Mouse (Mus musculus) retina, embryonic 14.5 days (tissue): Measurements from ENCODE around the gene Dab1.

Experiments
- DNase-seq: peaks from one replicate; pipeline ENCODE4 v3.0.0-alpha.2; 2015; ENCODE audit warnings: low spot score

Gene Dab1

DNA sequence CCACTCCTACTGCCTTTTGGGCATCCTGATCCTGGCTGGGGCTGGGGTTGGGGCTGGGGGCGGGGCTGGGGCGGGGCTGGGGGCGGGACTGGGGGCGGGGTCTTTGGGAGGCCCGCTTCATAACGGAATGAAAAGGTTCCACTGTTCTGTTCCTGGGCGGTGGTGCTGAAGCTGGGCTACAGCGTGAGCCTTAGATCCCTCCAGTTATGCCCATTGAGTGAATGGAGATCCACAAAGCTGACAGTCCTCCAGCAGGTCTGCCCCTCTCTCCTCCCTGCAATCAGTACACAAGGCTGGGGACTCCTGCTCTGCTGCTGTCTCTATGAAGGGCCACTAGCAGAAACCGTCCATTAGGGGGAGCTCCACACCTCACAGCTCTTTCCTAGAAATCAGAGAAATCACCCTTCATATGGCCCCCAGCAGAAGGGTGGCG lies 895.4 kb downstream of the Dab1 start:
- DNase-seq, result peak; percentile 86

DNA sequence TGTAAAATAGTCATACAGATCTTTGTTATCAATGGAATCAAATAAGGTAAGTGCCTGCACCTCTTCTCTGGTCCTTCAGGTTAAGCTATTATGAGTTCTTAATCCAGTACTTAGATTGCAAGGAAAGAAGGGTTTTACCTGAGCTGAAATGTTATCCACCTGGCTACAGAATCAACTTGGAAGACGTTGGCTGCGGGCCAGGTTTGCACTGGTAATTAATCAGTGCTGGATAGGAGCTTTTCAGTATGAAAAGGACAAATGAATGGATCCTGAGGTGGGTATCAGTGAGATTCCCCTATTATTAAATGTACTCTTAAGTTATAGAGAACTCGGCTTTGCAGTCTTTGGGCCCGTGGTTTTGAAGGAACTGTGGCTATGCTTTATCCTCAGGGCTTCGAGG lies 896.5 kb downstream of the Dab1 start:
- no peak for DNase-seq

DNA sequence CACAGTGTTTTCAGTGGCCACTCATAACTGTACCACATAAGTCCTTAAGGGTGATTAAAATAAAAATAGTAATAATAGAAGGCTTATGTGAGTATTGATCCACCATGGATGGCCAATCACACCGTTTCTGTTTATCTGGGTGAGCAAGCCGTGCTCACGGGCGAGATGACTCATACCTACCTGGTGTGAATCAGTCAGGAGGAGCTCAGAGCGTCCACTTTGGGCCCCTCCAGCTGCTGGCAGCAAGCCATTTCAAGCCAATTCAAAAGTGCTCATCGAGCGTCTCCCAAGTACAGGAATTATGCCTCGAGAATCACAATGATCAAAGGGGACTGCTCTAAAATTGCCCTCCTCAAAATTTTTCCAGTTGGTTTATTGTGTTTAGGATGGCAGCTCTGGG lies 903.2 kb downstream of the Dab1 start:
- DNase-seq, result no peak

DNA sequence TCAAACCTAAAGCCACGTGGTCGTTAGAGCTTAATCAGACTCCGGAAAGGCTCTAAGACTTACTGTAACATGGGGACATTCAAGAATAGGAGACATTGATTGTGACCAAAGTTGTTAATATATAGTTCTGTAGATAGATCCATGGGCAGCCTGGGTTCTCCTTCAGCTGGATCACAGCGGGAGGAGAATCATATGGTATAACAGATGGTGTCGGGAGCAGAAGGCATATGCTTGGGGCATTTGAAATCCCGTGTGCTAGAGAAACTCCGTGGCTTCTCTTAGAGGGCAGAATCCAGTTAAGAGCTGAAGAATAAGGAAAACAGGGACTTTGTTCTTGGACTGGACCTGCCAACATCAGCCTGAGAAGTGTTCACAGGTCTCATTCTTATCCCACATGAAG lies 904.6 kb downstream of the Dab1 start:
- no peak for DNase-seq

DNA sequence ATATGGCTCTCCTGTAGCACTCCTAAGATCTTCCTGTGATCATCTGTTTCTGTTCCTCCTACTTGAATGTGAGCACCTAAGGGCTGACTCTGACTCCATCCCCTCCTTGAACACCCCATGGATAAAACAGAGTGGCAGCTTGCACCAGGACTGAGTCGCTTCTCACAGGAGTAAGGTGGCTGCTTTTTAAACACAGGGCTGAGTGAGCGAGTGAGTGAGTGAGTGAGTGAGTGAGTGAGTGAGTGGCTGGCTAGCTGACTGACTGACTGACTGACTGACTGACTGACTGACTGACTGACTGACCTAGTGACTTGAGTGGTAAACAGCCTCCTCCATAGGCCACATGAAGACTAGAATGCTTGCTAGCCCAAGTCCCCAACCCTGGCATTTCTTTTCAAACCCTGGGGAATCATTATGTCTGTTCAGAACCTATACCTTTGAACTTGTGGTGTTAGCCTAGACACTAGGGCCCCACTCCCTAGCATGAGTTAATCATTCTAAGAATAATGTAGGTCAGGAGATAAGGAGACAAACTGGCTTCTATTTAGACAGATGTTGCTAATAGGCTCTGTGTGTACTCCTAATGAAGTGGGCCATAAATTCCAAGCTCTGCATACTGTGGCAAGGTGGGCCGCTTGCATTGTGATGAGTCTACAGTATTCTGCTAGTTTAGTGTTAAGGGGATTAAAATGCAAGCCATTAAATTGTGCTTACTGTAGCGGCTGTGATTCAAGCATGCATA lies 910.9 kb downstream of the Dab1 start:
- DNase-seq, result no peak

DNA sequence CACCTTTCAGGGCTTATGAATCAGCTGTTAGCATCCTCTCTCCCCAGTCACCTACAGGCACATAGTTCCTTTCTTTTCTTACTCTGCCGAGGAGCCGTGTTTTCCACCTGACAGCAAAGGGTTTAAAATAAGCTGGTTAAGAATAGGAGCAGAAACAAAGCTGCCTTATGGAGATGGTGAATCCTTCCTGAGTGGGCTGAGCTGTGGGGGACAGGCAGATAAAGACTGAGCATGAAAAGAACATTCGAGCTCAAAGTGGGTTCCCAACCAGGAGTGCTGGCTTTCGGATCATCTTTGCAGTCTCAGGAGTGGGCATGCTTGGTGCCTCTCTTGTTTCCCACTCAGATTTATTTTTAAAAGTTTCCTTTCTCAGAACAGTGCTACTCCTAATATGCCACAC lies 913.7 kb downstream of the Dab1 start:
- DNase-seq, result no peak

DNA sequence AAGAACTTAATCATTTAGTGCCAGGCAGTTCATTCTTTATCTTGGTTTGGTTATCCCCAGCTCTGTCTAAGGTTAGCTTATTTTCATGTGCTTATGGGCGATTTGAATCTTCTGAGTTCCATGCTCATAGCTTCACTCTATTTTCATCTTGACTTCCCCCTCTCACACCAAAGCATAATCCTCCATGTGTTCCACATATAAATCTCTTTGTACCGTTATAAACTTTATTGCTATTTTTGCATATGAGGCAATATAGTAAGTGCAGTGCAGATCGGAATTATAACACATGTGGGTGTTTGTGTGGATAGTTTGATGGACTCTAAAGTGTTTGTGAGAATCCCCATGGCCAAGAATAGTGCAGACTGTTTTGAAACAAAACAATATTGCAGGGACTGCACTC lies 919.3 kb downstream of the Dab1 start:
- DNase-seq, result no peak

DNA sequence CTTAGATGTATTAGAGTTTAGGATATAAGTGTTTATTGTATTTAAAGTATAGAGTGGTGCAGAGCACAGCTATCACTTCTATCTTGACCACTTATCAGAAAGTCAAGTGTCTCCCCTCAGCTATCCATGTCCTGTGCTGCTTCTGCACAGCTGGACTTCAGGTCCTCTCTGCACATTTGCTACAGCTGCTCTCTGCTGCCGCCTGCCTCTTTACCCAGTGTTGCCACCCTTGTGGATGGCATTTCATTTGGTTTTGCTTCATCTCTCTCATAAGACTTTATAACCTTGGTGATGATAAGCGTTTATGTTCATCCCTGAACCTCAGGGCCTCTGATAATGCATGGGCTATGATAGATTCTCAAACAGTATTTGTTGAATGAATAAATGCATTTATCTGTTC lies 919.9 kb downstream of the Dab1 start:
- DNase-seq, result no peak

DNA sequence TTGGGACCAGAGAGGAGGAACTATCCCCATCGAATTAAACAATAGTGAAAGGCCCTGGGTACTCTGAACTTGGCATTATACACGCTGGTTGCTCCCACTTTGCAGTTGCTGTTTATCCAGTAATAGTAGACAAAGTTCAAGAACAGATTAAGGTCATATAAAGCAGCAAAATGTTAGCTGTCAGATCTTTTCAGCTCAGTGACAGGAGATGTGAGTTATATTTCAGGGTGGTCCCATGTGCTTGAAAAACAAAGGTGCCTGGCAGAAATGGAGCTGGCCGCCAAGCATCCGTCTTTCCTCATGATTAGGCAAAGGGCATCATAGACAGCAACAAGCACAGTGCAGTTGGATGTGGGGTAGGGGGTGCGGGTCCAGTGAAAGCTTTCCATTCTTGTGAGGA lies 927.9 kb downstream of the Dab1 start:
- DNase-seq, result peak; percentile 77

DNA sequence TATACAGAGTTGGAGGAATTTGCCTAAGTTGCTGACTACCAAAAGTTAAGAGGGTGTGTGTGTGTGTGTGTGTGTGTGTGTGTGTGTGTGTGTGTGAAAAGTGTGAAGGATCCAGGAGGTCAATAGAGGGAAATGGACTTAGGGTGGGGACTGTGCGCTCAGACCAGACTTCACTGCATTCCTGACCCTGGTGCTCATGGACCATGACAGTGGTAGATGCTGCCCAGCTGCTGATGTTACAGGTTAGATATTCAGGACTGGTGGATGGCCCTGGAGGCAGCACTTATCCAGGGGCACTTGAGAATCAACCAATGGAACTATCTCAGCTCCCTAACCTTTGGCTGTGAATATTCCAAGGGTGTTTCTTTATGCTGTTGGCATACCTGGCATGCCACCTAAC lies 929.1 kb downstream of the Dab1 start:
- no peak for DNase-seq

DNA sequence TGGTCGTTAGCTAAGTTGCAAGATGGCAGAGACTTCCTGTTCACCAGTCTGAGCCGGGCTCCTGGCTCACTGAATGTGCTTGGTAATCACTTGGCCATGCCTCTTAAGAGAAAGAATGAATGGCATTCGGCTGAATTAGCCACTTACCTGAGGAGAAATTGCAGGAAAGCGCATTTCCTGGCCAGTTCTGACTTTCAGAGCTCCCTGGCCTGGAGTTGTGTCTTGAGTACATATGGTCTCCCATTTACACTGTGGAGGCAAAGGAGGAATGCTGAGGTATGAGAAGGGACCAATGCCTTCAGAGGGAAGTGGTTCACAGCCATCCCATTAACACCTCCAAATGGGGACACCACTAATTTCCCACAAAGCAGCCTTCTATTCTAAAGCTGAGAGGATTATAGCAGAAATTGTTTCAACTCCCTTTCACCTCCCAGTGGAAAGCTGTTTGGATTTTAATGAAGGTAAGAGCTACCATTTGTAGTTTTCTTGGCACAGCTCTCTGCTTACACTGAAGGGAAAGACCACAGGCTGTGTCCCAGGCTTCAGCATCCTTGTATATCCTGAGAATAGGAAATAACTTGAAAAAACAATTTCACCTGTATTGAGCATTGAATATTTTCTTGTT lies 931.5 kb downstream of the Dab1 start:
- no peak for DNase-seq

DNA sequence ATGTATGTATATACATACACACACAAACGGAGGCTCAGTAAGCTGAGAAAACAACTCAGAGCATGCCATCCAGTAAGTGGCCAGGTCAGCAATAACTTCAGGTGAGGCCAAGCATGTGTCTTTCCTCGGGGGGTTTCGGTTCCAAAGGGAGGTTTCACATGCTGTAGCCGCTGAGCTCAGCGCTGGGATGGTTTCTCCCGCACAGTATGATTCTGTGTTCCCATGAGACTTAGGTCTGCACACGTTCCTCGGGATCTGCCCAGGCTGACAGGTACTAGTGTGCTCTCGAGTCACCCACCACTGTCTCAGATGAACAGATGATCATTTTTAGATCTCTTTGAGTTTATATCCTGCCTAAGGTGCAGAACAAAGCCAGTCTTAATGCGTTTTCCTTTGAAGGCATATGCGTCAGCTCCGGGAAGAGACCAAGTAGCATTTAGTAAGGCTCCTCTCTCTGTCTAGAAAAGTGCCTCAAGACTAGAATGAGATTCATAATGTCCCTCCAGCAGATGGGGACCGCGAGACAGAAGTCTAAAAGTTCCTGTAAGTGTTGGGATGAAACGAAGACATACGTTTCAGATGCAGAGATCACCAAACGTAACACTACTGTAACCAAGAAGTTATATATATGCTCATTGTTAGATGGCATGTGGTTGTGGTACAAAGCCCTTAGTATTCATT lies 932.4 kb downstream of the Dab1 start:
- DNase-seq, result no peak

DNA sequence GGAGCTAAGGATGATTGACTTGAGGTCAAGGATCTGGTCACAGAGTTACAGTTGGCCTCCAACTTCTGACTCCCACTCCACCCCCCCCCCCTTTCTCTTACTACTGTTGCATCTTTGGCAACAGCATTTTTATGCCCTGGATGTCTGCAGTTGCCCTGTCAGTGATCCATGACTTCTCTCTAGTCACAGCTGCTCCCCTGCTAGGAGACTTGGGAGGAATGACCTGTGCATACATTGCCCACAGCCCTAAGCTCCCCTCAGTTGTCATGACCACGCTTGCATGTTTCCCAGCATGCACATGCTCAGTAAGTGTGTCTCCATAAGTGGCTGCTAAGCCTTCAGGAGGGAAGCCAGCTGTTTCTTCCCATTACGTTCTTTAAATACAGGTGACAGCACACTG lies 936.2 kb downstream of the Dab1 start:
- DNase-seq, result peak; percentile 29

DNA sequence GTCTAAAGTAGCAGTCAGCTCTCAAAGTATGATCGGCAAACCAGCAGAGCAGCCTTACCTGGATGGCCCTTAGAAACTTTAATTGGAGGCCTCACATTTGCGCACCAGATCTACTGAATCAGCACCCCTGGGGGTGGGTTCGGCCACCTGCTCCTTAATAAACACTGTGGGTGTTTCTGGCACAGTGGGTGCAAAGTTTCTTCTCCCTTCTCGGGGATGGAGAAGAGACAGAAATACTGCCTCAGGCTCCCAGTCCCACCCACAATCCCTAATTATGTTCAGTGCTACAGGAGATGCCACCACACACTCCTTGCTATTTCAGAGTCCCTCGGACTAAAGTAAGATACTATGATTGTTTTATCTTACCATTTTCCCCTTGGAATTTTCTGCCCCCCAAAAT lies 944.4 kb downstream of the Dab1 start:
- DNase-seq, result no peak

DNA sequence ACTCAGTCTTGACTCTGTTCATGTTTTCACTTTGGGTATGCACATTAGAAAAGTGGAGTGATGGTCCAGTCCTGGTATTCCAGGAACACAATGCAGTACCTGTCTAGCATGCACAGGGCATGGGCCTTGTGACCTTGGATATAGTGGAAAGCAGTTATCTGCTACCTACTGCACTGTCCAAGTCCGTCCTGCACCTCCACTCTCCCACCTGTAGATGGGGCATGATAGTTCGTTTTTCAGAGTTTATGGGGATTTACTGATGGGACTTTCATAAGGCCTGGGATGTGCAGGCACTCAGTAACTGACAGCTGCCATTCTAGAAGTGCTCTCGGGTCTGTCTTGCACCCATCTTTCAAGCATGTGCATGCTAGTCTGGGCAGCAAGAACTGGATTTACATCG lies 951.4 kb downstream of the Dab1 start:
- no peak for DNase-seq

DNA sequence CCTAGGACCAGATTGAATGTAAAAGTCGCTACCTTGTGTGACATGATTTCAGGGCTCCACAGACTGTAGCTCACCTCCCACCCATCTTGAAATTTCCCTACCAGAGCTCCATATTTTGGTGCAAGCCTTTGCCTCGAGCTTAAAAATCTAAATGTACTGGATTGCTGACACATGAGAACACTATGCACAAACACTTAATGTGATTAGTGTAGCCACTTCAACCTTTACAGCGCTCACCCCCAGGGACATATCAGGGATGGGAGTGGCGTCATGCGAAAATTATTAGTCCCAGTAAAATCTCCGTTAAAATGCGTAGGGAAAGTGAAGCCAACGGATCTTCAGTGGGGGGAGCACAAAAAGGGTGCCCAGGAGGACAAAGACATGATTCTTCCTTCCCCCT lies 953.3 kb downstream of the Dab1 start:
- DNase-seq, result no peak

DNA sequence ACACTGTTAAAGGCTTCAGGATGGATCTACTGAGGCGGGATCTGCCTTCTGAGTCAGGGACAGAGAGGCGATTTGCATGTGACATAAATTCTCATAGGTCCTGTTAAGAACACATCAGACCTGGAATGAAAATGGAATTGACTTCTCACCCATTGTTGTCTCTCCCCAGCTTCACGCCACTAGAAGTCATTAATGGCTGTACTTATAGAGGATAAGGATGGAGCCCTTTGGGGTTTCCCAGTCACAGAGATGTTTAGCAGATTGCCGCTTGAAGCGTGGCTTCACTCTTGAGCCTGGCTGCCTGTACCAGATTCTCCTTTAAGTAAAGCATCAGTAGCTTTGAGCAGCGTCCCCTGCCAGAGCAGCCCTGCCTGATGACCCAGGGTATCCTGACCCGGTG lies 954.3 kb downstream of the Dab1 start:
- DNase-seq, result peak; percentile 49

DNA sequence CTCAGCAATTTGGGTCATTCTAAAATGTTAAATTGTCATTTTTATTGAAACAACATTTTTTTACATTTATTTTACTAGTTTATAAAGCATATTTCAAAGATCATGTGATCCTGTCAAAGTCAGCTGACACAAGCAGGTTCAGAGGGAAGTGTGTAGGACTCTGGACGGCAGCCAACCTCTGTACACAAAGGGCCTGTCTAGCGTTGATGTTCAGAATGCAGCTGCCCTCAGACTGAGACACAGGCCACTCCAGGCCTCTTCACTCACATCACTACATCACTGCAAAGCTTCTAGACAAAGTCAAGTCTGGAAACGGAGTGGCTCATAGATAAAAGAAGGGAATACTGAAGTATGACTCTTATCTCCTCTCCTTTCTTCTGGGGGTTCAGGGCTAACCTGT lies 959.2 kb downstream of the Dab1 start:
- DNase-seq, result no peak

DNA sequence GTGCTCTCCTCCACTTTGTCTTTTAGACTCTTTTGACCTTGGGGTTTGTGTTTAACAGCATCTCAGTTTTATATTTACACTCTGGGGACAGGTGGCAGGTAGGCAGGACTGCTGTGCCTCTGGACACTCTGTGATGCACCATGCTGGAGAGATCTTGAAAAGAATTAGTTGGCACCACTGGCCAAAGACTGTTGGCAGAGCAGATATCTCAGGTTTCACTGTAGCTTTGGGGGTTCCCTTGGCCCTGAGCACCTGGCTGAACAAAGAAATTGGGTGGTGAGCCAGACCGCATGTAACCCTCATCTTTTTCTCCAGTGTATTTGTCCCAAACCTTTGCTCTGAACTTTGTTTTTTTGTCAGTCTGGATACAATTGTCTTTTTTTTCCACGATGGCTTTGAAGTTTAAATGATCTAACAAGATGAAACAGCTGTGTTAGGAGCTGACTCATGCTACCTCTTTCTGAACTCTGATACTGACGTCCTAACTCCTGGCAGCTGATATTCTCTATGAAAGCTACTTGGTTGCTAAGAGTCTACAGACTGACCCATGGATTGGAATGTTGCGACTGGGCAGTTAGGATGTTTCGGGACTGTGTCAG lies 960.9 kb downstream of the Dab1 start:
- DNase-seq, result no peak

DNA sequence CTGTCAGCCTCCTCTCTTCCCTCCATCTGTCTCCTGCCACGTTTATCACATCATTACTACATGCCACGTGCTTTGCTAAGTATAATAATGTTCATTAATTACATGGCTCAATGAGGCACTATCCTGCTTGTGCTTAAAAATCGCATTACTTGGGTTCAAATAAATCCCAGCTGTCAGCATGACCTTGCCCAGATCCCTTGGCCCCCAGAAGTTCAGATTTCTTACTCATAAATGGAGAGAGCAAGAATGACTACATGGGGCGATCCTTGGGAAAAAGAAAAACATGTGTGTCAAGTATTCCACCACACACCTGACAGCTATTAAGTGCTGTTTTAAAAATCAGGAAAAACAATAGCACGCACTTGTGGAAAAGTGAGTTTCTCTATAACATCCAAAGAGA lies 963.6 kb downstream of the Dab1 start:
- no peak for DNase-seq

DNA sequence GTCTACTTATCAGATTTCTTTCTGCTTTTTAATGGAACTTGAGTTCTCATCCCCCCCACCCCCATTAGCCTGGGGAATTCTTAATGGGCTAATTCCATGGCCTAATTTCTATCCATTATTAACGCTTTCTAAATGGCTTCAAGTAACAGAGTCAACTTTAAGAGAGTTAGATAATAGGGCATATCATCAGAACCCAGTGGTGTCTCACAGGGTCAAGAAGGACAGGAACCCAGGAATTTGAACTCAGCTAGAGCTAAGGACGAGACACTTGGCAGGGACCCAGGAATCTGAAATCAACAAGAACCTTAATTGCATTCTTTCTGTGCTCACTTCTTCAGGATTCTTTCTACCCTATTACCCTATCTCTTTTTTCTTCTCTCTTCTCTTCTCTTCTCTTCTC lies 968.7 kb downstream of the Dab1 start:
- DNase-seq, result no peak

DNA sequence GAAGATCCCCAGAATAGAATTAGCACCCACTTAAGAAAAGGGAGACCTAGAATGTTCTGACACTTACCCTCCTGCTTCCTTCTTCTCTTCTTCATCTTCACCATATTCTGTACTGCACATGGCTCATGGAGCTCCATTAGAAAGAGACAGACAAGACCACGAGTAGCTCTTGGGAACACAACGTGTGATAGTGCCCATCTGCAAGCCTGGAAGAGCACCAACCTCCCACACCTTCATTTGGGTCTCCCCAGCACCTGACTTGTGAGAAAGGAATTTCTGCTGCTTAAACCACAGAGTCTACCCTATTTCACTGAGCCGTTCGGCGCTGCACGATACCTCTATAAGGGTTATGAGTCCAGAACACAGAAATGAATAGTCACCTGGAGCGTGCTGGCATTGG lies 977.8 kb downstream of the Dab1 start:
- no peak for DNase-seq
